Mouse (Mus musculus): ENCODE measurements around the gene Mks1. TPM values are rescaled to one million over a fixed set of nuclear protein-coding genes. Genes with fewer than 3 reads are reported as not detected.

Mks1 gene
- total RNA-seq (2023; ENCODE audit: inconsistent age) = 15.7 to 17.9 TPM (median 16.7 TPM) in 4 replicates

GRCm38 (mm10) chr11:87852690-87853596 lies at the start of gene Mks1:
Gene Mks1 (plus strand): TSS chr11:87853215.

DNA sequence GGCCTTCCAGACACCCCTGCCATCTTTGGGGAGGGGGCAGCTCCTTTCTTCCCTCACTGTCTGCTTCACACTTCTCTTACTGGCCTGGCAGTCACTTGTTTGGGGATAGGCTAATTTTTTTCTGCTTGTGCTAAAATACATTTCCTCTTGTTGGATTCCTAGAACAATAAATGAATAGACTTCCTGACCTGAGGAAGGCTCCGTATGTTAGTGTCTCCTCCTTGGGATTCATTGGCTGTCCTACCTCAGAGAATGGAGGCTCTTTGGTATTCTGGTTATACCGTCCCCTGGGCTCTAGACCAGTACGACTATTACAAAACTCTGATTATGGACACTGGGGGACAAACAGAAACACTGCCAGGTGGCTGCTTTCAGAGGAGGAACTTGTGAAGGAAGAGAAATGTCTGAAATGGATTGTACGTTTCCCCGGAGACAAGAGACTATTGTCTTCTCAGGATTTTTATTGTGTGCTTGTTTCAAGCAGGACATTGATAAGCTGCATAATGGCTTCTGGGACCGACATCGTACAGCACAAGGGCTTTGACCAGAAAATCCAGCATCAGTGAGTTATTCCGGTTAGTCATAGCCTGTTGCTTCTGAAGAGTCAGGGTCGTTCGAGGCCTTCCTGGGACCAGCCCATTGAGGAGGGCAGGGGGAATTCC lies 24.6 kb upstream of the Mks1 start, which contains the start of gene Lpo:
Gene Lpo (minus strand): TSS at position 51 of the 662 bp plus-strand sequence.

DNA sequence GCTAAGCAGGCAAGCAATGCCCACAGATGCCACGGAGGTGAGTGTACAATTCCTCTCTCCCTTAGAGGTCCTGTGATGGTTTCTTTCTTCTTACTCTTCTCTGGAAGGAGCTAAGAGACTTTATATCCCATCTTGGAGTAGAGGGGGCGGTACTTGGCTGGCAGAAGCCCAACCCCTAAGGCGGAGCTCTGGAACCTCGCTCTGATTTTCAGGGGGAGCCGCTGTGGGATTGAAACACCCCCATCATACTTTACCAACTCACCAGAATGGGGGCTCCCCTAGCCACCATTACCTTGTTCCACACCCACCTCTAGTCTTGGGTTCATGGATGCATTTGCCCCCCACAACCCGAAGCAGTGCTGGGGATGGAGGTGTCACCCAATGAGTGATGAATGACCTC lies 22.4 kb downstream of the Mks1 start, which contains the start of gene Epx:
Gene Epx (minus strand): TSS at position 101 of the 400 bp plus-strand sequence.

GRCm38 (mm10) chr11:87892168-87892567 lies 39.2 kb downstream of the Mks1 start, which contains the start of gene Olfr462:
Gene Olfr462 (minus strand): TSS chr11:87892268.

DNA sequence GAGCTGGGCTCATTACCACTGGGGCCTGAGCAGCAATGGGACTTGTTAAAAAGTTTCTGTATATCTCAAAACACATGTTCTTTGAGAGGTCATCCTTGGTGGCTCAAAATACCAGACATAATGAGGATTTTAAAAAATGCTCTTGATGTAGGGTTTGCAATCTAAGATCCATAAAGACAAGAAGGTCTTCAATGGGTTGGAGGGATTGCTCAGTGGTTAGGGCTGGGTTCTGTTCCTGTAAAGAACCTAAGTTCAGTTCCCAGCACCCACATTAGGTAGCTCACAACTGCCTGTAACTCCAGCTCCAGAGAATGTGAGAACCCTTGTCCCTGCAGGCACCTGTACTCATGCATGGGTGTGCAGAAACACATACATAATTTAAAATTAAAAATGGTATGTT lies 44.3 kb downstream of the Mks1 start, which contains the start of gene Olfr463:
Gene Olfr463 (minus strand): TSS at position 101 of the 400 bp plus-strand sequence.

Other genes with a start within 250 kb of the Mks1 start
- gene Hsf5, start 236.1 kb upstream of the Mks1 start, total RNA-seq (2023; ENCODE audit: inconsistent age) = 0.12 to 0.32 TPM (median 0.27 TPM) in 3 of 4 replicates, not detected in the other
- 4.0 to 5.3 TPM (median 4.6 TPM) in 4 replicates for gene Rnf43, start 190.5 kb upstream of the Mks1 start, total RNA-seq (2023; ENCODE audit: inconsistent age)
- 126 to 136 TPM (median 129 TPM) in 4 replicates for gene Supt4a, start 115.7 kb upstream of the Mks1 start, total RNA-seq (2023; ENCODE audit: inconsistent age)
- 11.4 to 15.4 TPM (median 12.7 TPM) in 4 replicates for gene Tspoap1, start 92.7 kb upstream of the Mks1 start, total RNA-seq (2023; ENCODE audit: inconsistent age)
- gene Mpo, start 59.6 kb upstream of the Mks1 start, total RNA-seq (2023; ENCODE audit: inconsistent age) = 0.26 to 1.4 TPM (median 0.44 TPM) in 4 replicates
- not detected in 4 replicates for gene Lpo, start 24.9 kb upstream of the Mks1 start, total RNA-seq (2023; ENCODE audit: inconsistent age)
- 0.29 TPM in 1 of 4 replicates, not detected in the others for gene Epx, start 22.3 kb downstream of the Mks1 start, total RNA-seq (2023; ENCODE audit: inconsistent age)
- gene Olfr462, start 39.1 kb downstream of the Mks1 start, total RNA-seq (2023; ENCODE audit: inconsistent age) = not detected in 4 replicates
- gene Olfr463, start 44.2 kb downstream of the Mks1 start, total RNA-seq (2023; ENCODE audit: inconsistent age) = not detected in 4 replicates
- gene Olfr464, start 67.8 kb downstream of the Mks1 start, total RNA-seq (2023; ENCODE audit: inconsistent age) = not detected in 4 replicates
- 11.6 to 12.9 TPM (median 12.7 TPM) in 4 replicates for gene Dynll2, start 134.3 kb downstream of the Mks1 start, total RNA-seq (2023; ENCODE audit: inconsistent age)
- gene Srsf1, start 194.2 kb downstream of the Mks1 start, total RNA-seq (2023; ENCODE audit: inconsistent age) = 369 to 392 TPM (median 383 TPM) in 4 replicates
- 63.2 to 75.5 TPM (median 69.9 TPM) in 4 replicates for gene Vezf1, start 215.1 kb downstream of the Mks1 start, total RNA-seq (2023; ENCODE audit: inconsistent age)
- gene Cuedc1, start 244.8 kb downstream of the Mks1 start, total RNA-seq (2023; ENCODE audit: inconsistent age) = 6.3 to 9.9 TPM (median 7.8 TPM) in 4 replicates

All from B cell, adult (primary cell).